Mouse (Mus musculus) heart, embryonic 16.5 days (tissue): ENCODE results near the gene Scgb1c1. TPM values are rescaled to one million over a fixed set of nuclear protein-coding genes. Genes with fewer than 3 reads are reported as not detected.

Experiments
- ATAC-seq: fragments of 200-750 bp; cut with Nextera tagmentation; replicated peaks from 2 replicates; pipeline ENCODE4 v1.8.0; 2017; ENCODE audit warnings: moderate number of reproducible peaks; ENCODE audit not compliant: insufficient read depth, low FRiP score; ENCODE audit errors: extremely low read depth
- H3K27ac ChIP-seq: fragments of 300-500 bp; sonication (generic); 2 replicates; pipeline ENCODE4 v1.5.1; 2014; ENCODE audit warnings: mild to moderate bottlenecking, low read length, control low read depth, moderate library complexity
- H3K27me3 ChIP-seq: fragments of 300-500 bp; sonication (generic); 2 replicates; pipeline ENCODE4 v1.6.1; 2014; ENCODE audit warnings: low read length, mixed read lengths; ENCODE audit not compliant: control insufficient read depth, insufficient read depth
- H3K36me3 ChIP-seq: fragments of 300-500 bp; sonication (generic); 2 replicates; pipeline ENCODE4 v1.6.1; 2014; ENCODE audit not compliant: control insufficient read depth, insufficient read depth
- H3K4me1 ChIP-seq: fragments of 300-500 bp; sonication (generic); 2 replicates; pipeline ENCODE4 v1.6.1; 2014; ENCODE audit warnings: low read length, mixed read lengths; ENCODE audit not compliant: control insufficient read depth, insufficient read depth
- H3K4me2 ChIP-seq: fragments of 300-500 bp; sonication (generic); 2 replicates; pipeline ENCODE4 v1.6.1; 2014; ENCODE audit warnings: low read depth, mild to moderate bottlenecking, control low read depth, low read length
- H3K4me3 ChIP-seq: fragments of 300-500 bp; sonication (generic); 2 replicates; pipeline ENCODE4 v1.5.1; 2014; ENCODE audit warnings: mild to moderate bottlenecking, control low read depth, low read length
- H3K9ac ChIP-seq: fragments of 300-500 bp; sonication (generic); 2 replicates; pipeline ENCODE4 v1.6.1; 2014; ENCODE audit warnings: low read length, control low read depth
- H3K9me3 ChIP-seq: fragments of 300-500 bp; sonication (generic); replicated peaks from 2 replicates; pipeline ENCODE4 v1.6.1; 2016; ENCODE audit warnings: low read length; ENCODE audit not compliant: control insufficient read depth
- WGBS: fragments of 180-500 bp; shearing (Covaris S2); extraction: QIAGEN DNeasy Blood & Tissue Kit; methylation state at CpG from one replicate; pipeline ENCODE4 v1.1.7; 2014; 5-methylcytosine and 5-hydroxymethylcytosine counted together
- polyA plus RNA-seq: library from polyadenylated mRNA; unstranded; fragments of >200 nt; fragmentation: Nextera tagmentation; extraction: Ambion mirVana; gene quantifications from 2 replicates; pipeline ENCODE4 v1.2.1, GENCODE M21; 2015

The Scgb1c1 gene
- polyA plus RNA-seq, 1 experiment from 2014 or later, result 0.84 TPM

DNA sequence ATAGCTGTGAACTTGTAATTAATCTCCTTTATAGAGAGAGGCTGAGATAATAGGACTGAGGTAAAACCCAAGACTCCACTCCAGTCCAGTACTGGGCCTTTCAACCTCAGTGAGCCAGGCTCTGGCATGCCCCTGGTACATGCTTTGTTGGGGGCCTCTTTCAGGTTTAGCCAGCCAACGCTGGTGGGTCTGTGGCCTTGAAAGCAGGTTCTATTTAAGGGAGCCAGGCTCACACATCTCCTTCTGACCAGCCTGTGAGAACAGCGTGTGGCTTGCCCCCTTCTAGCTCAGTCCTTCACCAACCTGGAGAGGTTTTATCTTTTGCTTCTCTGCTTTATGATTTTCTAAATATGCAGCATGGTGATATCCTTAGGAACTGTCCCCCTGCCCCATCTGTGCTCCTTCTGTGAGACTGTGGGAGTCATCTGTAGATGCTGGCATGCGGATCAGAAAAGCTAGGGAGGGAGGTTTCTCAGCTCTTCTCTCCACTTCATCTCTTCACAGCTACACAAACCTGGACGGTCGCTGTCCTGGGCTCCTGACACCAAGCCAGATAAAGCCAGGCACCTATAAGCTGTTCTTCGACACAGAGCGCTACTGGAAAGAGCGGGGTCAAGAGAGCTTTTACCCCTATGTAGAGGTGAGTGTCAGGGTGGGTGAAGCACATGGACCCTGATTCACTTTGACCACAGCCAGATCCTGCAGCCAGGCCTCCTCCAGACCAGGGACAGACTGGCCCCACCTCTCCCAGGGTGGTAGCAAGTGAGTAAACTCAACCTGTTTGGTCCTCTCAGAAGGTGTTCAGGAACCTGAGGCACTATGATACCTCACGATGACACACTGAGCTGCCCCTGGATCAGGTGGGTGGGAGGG lies 8.9 kb upstream of the Scgb1c1 start:
- Histone ChIP-seq H3K4me1 (no peaks in the 10 kb centered on the region), H3K27me3 (peaks cover 19% of the 10 kb centered on the region), H3K9ac (no peak overlapping the region), H3K9me3 (no peaks in the 10 kb centered on the region), H3K27ac (no peak overlapping the region), H3K4me2 (no peak overlapping the region), H3K36me3 (no peaks in the 10 kb centered on the region), H3K4me3 (no peak overlapping the region)
- no peak for ATAC-seq
- WGBS, result 70% methylated on average over 9 of the region's 9 CpGs

GRCm38 (mm10) chr7:140839556-140839955 lies 5.8 kb upstream of the Scgb1c1 start:
- H3K4me1 ChIP-seq, result no peaks in the 10 kb centered on the region
- 59% methylated on average over 5 of the region's 5 CpGs for WGBS
- ATAC-seq, result no peak
- no peak overlapping the region for H3K9ac ChIP-seq
- no peaks in the 10 kb centered on the region for H3K9me3 ChIP-seq
- no peaks in the 10 kb centered on the region for H3K36me3 ChIP-seq
- H3K4me2 ChIP-seq, result no peak overlapping the region
- H3K27me3 ChIP-seq, result peaks cover 29% of the 10 kb centered on the region
- H3K27ac ChIP-seq, result no peak overlapping the region
- H3K4me3 ChIP-seq, result no peak overlapping the region

GRCm38 (mm10) chr7:140840750-140841735 lies 4.3 kb upstream of the Scgb1c1 start:
- Histone ChIP-seq H3K4me1 (0 out of 2 replicates have a peak, but pooled peaks cover 2% of the 10 kb centered on the region), H3K36me3 (no peaks in the 10 kb centered on the region), H3K27ac (no peak overlapping the region), H3K4me2 (no peak overlapping the region), H3K9me3 (no peaks in the 10 kb centered on the region), H3K27me3 (peaks cover 26% of the 10 kb centered on the region), H3K4me3 (no peak overlapping the region), H3K9ac (no peak overlapping the region)
- 37% methylated on average over 19 of the region's 19 CpGs for WGBS
- ATAC-seq, result no peak

GRCm38 (mm10) chr7:140843806-140844205 lies 1.5 kb upstream of the Scgb1c1 start:
- no peak for ATAC-seq
- no peak overlapping the region for H3K4me3 ChIP-seq
- no peak overlapping the region for H3K27ac ChIP-seq
- no peak overlapping the region for H3K4me2 ChIP-seq
- no peaks in the 10 kb centered on the region for H3K9me3 ChIP-seq
- peaks cover 9% of the 10 kb centered on the region; the same call in 1 of the 2 replicates for H3K4me1 ChIP-seq
- H3K36me3 ChIP-seq, result no peaks in the 10 kb centered on the region
- H3K27me3 ChIP-seq, result peaks cover 28% of the 10 kb centered on the region
- WGBS, result 67% methylated on average over 7 of the region's 7 CpGs
- no peak overlapping the region for H3K9ac ChIP-seq

DNA sequence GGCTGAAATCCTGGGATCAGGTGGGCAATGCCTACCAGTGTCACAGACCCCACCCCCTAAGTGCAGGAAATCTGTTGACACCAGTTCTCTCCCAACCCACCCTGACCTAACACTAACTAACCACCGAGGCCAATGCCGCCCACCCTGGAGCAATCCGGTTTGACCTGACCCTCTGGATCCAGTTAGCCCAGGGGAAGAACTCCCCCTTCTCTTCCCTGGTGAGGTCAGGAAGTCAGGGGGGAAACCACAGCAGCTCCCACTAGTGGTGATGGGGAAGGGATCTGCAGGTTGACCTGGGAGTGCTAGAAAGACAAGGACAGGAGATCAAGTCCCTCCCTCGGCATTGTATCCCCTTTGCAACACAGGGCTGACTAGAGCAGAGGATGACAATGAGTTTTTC lies 336 bp downstream of the Scgb1c1 start:
- H3K4me1 ChIP-seq, result peaks cover 9% of the 10 kb centered on the region; the same call in 1 of the 2 replicates
- no peak overlapping the region for H3K4me2 ChIP-seq
- H3K9me3 ChIP-seq, result no peaks in the 10 kb centered on the region
- H3K27ac ChIP-seq, result no peak overlapping the region
- 60% methylated on average over 4 of the region's 4 CpGs for WGBS
- ATAC-seq, result no peak
- no peak overlapping the region for H3K9ac ChIP-seq
- H3K36me3 ChIP-seq, result no peaks in the 10 kb centered on the region
- peaks cover 24% of the 10 kb centered on the region for H3K27me3 ChIP-seq
- H3K4me3 ChIP-seq, result no peak overlapping the region

DNA sequence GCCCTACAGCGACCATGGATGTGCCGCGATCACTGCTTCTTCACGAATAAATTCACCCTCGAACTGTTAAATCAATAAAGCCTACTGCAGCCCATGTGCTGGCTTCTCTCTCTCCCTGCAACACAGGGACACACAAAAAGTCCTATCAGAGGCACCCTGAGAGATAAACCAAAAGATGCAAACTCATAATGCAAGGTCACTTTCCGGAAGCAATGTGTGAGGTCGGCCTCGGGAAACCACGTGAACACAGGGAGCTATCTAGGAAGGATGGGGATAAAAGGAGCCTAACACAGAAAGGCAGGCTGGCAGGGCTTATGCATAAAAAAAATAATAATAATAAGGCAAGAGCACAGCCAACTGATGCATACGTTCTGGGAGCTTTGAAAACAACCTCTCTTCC lies 1.3 kb downstream of the Scgb1c1 start:
- peaks cover 16% of the 10 kb centered on the region for H3K27me3 ChIP-seq
- ATAC-seq, result no peak
- H3K4me2 ChIP-seq, result no peak overlapping the region
- H3K4me1 ChIP-seq, result peaks cover 9% of the 10 kb centered on the region; the same call in 1 of the 2 replicates
- H3K4me3 ChIP-seq, result no peak overlapping the region
- H3K9me3 ChIP-seq, result no peaks in the 10 kb centered on the region
- H3K36me3 ChIP-seq, result peaks cover 3% of the 10 kb centered on the region; the same call in 1 of the 2 replicates
- 75% methylated on average over 10 of the region's 10 CpGs for WGBS
- H3K9ac ChIP-seq, result no peak overlapping the region
- H3K27ac ChIP-seq, result no peak overlapping the region

GRCm38 (mm10) chr7:140847755-140848580 lies 2.6 kb downstream of the Scgb1c1 start, which contains the start of gene Odf3:
Gene Odf3 (plus strand): TSS chr7:140847805.
- ATAC-seq, result peak; percentile 28; the same call in 1 of the 2 replicates
- H3K4me2 ChIP-seq, result no peak within 1 kb of the TSS
- 49% methylated on average over 11 of the region's 11 CpGs for WGBS
- H3K27ac ChIP-seq, result no peak within 1 kb of the TSS
- H3K27me3 ChIP-seq, result peaks cover 10% of the 10 kb centered on the region; the same call in 1 of the 2 replicates
- no peak within 1 kb of the TSS for H3K4me3 ChIP-seq
- peak within 1 kb of the TSS; percentile 30; the same call in 1 of the 2 replicates for H3K9ac ChIP-seq
- H3K36me3 ChIP-seq, result peaks cover 15% of the 10 kb centered on the region
- no peaks in the 10 kb centered on the region for H3K9me3 ChIP-seq
- peaks cover 9% of the 10 kb centered on the region; the same call in 1 of the 2 replicates for H3K4me1 ChIP-seq

- peaks cover 7% of the 10 kb centered on the region; the same call in 1 of the 2 replicates for H3K27me3 ChIP-seq
- H3K4me3 ChIP-seq, result no peak overlapping the region
- WGBS, result 85% methylated on average over 10 of the region's 10 CpGs
- H3K4me2 ChIP-seq, result no peak overlapping the region
- no peak for ATAC-seq
- H3K4me1 ChIP-seq, result peaks cover 9% of the 10 kb centered on the region; the same call in 1 of the 2 replicates
- no peak overlapping the region for H3K9ac ChIP-seq
- H3K36me3 ChIP-seq, result peaks cover 21% of the 10 kb centered on the region
- H3K27ac ChIP-seq, result no peak overlapping the region
- H3K9me3 ChIP-seq, result no peaks in the 10 kb centered on the region
Measured at GRCm38 (mm10) chr7:140848591-140848990, 3.2 kb downstream of the Scgb1c1 start.
